15 mouse cellular contexts compared by ENCODE assay signal in genomic region chr1:182465309-182465708, GRCm38 (mm10). TPM values are rescaled to one million over a fixed set of nuclear protein-coding genes. Genes with fewer than 3 reads are reported as not detected.
DNase-seq lines count a peak whose midpoint lies in the region; ATAC-seq and TF ChIP-seq lines count a peak whose summit lies in the region.
"Had no signal": no experiment of that assay in that cellular context is flagged by ENCODE, and none has a peak within 500 bp of the region (broad histone marks: within the 10 kb centered on the region; RNA-seq: fewer than 3 reads in every experiment).

No protein-coding gene starts in this region.

- DNase-seq in kidney, adult 11 months = peak; percentile 54
- peak; percentile 67 to 72 for DNase-seq in kidney, postnatal 36 days
- DNase-seq in right cerebral cortex, postnatal 36 days (ENCODE audit: low spot score in 2 of 2) = no peak
- DNase-seq in gastrocnemius, postnatal 25 days = no peak
- DNase-seq: cerebellum, adult 8-10 months; gastrocnemius, postnatal 14 days; heart, postnatal 10 days; thymus, adult 2 months had no signal

- no peaks in the 10 kb centered on the region for H3K9me3 ChIP-seq in intestine, embryonic 16.5 days (ENCODE audit: control insufficient read depth, low read length)
- no peaks in the 10 kb centered on the region for H3K9me3 ChIP-seq in intestine, embryonic 15.5 days
- H3K9me3 ChIP-seq in E14TG2a.4 (ENCODE audit: low read length) = no peaks in the 10 kb centered on the region
- H3K9me3 ChIP-seq: forebrain, embryonic 10.5 days; G1E; midbrain, embryonic 15.5 days had no signal

- H3K9ac ChIP-seq in intestine, embryonic 16.5 days (ENCODE audit: low read depth, low read length) = no peak overlapping the region
- no peak overlapping the region for H3K9ac ChIP-seq in intestine, embryonic 15.5 days
- H3K9ac ChIP-seq: midbrain, embryonic 15.5 days had no signal

- no peak for TF ChIP-seq CTCF in E14TG2a.4 (conservative IDR thresholded peaks at IDR 0.05; ENCODE audit: low read length)

- no peaks in the 10 kb centered on the region for H3K27me3 ChIP-seq in intestine, embryonic 16.5 days (replicated peaks; ENCODE audit: control insufficient read depth, insufficient read depth, low read length)
- no peaks in the 10 kb centered on the region for H3K27me3 ChIP-seq in intestine, embryonic 15.5 days (replicated peaks)
- no peaks in the 10 kb centered on the region for H3K27me3 ChIP-seq in E14TG2a.4 (ENCODE audit: insufficient read depth, low read length)
- H3K27me3 ChIP-seq: midbrain, embryonic 15.5 days had no signal

- H3K36me3 ChIP-seq in intestine, embryonic 16.5 days (ENCODE audit: control insufficient read depth, insufficient read depth, low read length) = peaks cover 13% of the 10 kb centered on the region
- H3K36me3 ChIP-seq in intestine, embryonic 15.5 days = peaks cover 16% of the 10 kb centered on the region
- H3K36me3 ChIP-seq in E14TG2a.4 (ENCODE audit: insufficient read depth, low read length) = no peaks in the 10 kb centered on the region

- WGBS in intestine, embryonic 16.5 days = 45% methylated on average over 4 of the region's 4 CpGs
- 50% methylated on average over 4 of the region's 4 CpGs for WGBS in intestine, embryonic 15.5 days

- H3K4me1 ChIP-seq in intestine, embryonic 16.5 days (ENCODE audit: control insufficient read depth, insufficient read depth, low read length) = no peaks in the 10 kb centered on the region
- peaks cover 9% of the 10 kb centered on the region; the same call in 1 of the 2 replicates for H3K4me1 ChIP-seq in intestine, embryonic 15.5 days (replicated peaks)
- peaks cover 8% of the 10 kb centered on the region; the same call in 1 of the 2 replicates for H3K4me1 ChIP-seq in E14TG2a.4 (replicated peaks; ENCODE audit: low read depth, low read length)
- H3K4me1 ChIP-seq: forebrain, embryonic 10.5 days had no signal

- H3K27ac ChIP-seq in intestine, embryonic 16.5 days (ENCODE audit: low read length) = no peak overlapping the region
- H3K27ac ChIP-seq in intestine, embryonic 15.5 days = no peak overlapping the region
- H3K27ac ChIP-seq: forebrain, embryonic 10.5 days; midbrain, embryonic 15.5 days had no signal

- 0 out of 2 replicates have a peak, but pooled peaks have one; percentile 32 for ATAC-seq in intestine, embryonic 16.5 days
- no peak for ATAC-seq in intestine, embryonic 15.5 days
- ATAC-seq in megakaryocyte-erythroid progenitor cell, adult 5-6 weeks (replicated peaks; ENCODE audit: low FRiP score, low TSS enrichment, poor library complexity, severe bottlenecking) = no peak
- ATAC-seq: midbrain, embryonic 15.5 days had no signal

- no peak overlapping the region for H3K4me3 ChIP-seq in intestine, embryonic 16.5 days (ENCODE audit: low read length)
- H3K4me3 ChIP-seq in intestine, embryonic 15.5 days (replicated peaks) = no peak overlapping the region
- H3K4me3 ChIP-seq in E14TG2a.4 (replicated peaks; ENCODE audit: low read length) = 0 out of 2 replicates have a peak overlapping the region, but pooled peaks have one; percentile 23
- H3K4me3 ChIP-seq: forebrain, embryonic 10.5 days; midbrain, embryonic 15.5 days had no signal

- H3K4me2 ChIP-seq in intestine, embryonic 16.5 days (ENCODE audit: low read depth, low read length) = no peak overlapping the region
- H3K4me2 ChIP-seq in intestine, embryonic 15.5 days (replicated peaks) = no peak overlapping the region
- H3K4me2 ChIP-seq: midbrain, embryonic 15.5 days had no signal

RNA-seq across cellular contexts. Expression of gene Capn2, which starts 52.1 kb away (rescaled TPM):
- polyA plus RNA-seq in intestine, embryonic 16.5 days (2015; fragmentation: Nextera tagmentation; extraction: Ambion mirVana) = 74.8 and 77.0 TPM in 2 replicates
- 85.5 and 95.1 TPM in 2 replicates for polyA plus RNA-seq in intestine, embryonic 15.5 days (2015; fragmentation: Nextera tagmentation; extraction: Ambion mirVana)
- total RNA-seq in megakaryocyte-erythroid progenitor cell, adult 5-6 weeks (2014; fragmentation: Nextera tagmentation) = 2.4 and 6.1 TPM in 2 replicates
- 7.2 and 16.2 TPM in 2 replicates for total RNA-seq in megakaryocyte-erythroid progenitor cell, adult 5-6 weeks (2017)
- 10 to 100 TPM; 52.0 to 59.4 TPM for total RNA-seq in gastrocnemius, postnatal 25 days (2021)
- polyA plus RNA-seq: G1E had no signal

RNA-seq across cellular contexts. Expression of gene Trp53bp2, which starts 56.3 kb away (rescaled TPM):
- 16.3 and 18.4 TPM in 2 replicates for polyA plus RNA-seq in intestine, embryonic 16.5 days (2015; fragmentation: Nextera tagmentation; extraction: Ambion mirVana)
- 20.3 and 22.6 TPM in 2 replicates for polyA plus RNA-seq in intestine, embryonic 15.5 days (2015; fragmentation: Nextera tagmentation; extraction: Ambion mirVana)
- 8.2 and 8.8 TPM in 2 replicates for total RNA-seq in megakaryocyte-erythroid progenitor cell, adult 5-6 weeks (2014; fragmentation: Nextera tagmentation)
- total RNA-seq in megakaryocyte-erythroid progenitor cell, adult 5-6 weeks (2017) = 6.2 and 7.5 TPM in 2 replicates
- 1 to 10 TPM; 8.5 to 8.6 TPM for total RNA-seq in gastrocnemius, postnatal 25 days (2021)

Comparison
In these comparisons a context has a peak if more than half of its experiments do, and no peak if none do; other contexts are left out.
1. DNase-seq: peak in kidney, adult 11 months (single experiment) and kidney, postnatal 36 days (2 of 2); none in right cerebral cortex, postnatal 36 days (0 of 2) and gastrocnemius, postnatal 25 days (single experiment).